Mouse (Mus musculus) retina, embryonic 14.5 days (tissue): ENCODE data around the gene Six5.

Experiments
- DNase-seq: peaks from one replicate; pipeline ENCODE4 v3.0.0-alpha.2; 2015; ENCODE audit warnings: low spot score

Gene Six5

GRCm38 (mm10) chr7:19096421-19096976 lies 2.1 kb downstream of the Six5 start:
- no peak for DNase-seq

- no peak for DNase-seq
Observed at GRCm38 (mm10) chr7:19097217-19097616, 2.8 kb downstream of the Six5 start.

GRCm38 (mm10) chr7:19097863-19098262 lies 3.5 kb downstream of the Six5 start:
- no peak for DNase-seq

GRCm38 (mm10) chr7:19098811-19099210 lies 4.4 kb downstream of the Six5 start:
- DNase-seq, result no peak

- no peak for DNase-seq
Observed at GRCm38 (mm10) chr7:19100290-19100689, 5.9 kb downstream of the Six5 start.

- DNase-seq, result no peak
Observed at GRCm38 (mm10) chr7:19103741-19104140, 9.3 kb downstream of the Six5 start.

GRCm38 (mm10) chr7:19104486-19104885 lies 10.1 kb downstream of the Six5 start:
- DNase-seq, result no peak

GRCm38 (mm10) chr7:19107436-19107835 lies 13.0 kb downstream of the Six5 start:
- DNase-seq, result no peak

- DNase-seq, result no peak
Observed at GRCm38 (mm10) chr7:19109565-19109964, 15.2 kb downstream of the Six5 start.

GRCm38 (mm10) chr7:19118028-19118771 lies 23.8 kb downstream of the Six5 start, which contains the start of gene Gm4969:
Gm4969 (minus strand) TSS chr7:19118368.
- peak; percentile 69 for DNase-seq

GRCm38 (mm10) chr7:19119083-19119482 lies 24.7 kb downstream of the Six5 start:
- no peak for DNase-seq

GRCm38 (mm10) chr7:19119631-19120429 lies 25.4 kb downstream of the Six5 start, which contains the start of gene Fbxo46:
Fbxo46 (plus strand) TSS chr7:19119859.
- peak; percentile 99 for DNase-seq

- no peak for DNase-seq
Observed at GRCm38 (mm10) chr7:19121686-19122085, 27.3 kb downstream of the Six5 start.

GRCm38 (mm10) chr7:19124713-19125112 lies 30.3 kb downstream of the Six5 start:
- DNase-seq, result no peak

- DNase-seq, result no peak
Observed at GRCm38 (mm10) chr7:19127744-19128143, 33.4 kb downstream of the Six5 start.

- no peak for DNase-seq
Observed at GRCm38 (mm10) chr7:19129396-19129795, 35.0 kb downstream of the Six5 start.

- peak; percentile 31 for DNase-seq
Observed at GRCm38 (mm10) chr7:19130657-19131056, 36.3 kb downstream of the Six5 start.

- peak; percentile 97 for DNase-seq
Observed at GRCm38 (mm10) chr7:19131324-19131848, 37.0 kb downstream of the Six5 start.

GRCm38 (mm10) chr7:19136168-19136567 lies 41.8 kb downstream of the Six5 start:
- no peak for DNase-seq

- no peak for DNase-seq
Observed at GRCm38 (mm10) chr7:19136673-19137334, 42.4 kb downstream of the Six5 start.

GRCm38 (mm10) chr7:19137380-19137779 lies 43.0 kb downstream of the Six5 start:
- DNase-seq, result peak; percentile 60

GRCm38 (mm10) chr7:19146793-19147192 lies 52.4 kb downstream of the Six5 start:
- no peak for DNase-seq
